Mouse (Mus musculus): ENCODE data around the gene Fbxw13. TPM values are rescaled to one million over a fixed set of nuclear protein-coding genes. Genes with fewer than 3 reads are reported as not detected.

The Fbxw13 gene
- polyA plus RNA-seq (2015; fragmentation: Nextera tagmentation; extraction: Ambion mirVana) = not detected in 2 replicates

GRCm38 (mm10) chr9:109195875-109196274, at the start of gene Fbxw13:
TSS of gene Fbxw13 (minus strand) at chr9:109195975.

DNA sequence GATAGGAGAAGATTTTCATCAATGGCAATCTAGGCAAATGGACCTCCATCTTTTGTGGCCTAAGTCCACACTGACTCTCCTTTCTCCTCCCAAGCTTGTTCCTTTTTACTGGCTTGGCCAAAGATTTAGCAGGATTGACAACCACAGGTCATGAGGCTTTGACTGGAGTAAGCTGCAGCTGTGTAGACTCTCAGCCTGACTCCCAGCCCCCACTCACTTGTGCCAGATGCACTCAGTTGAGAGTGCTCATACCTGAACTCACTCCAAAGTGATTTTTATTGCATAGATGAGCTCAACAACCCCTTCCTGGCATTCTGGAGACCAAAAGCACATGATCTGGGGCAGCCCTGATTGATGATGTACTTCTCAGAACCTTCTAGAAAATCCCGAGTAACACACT, 38.9 kb upstream of the Fbxw13 start, which contains the start of gene Fbxw20:
Fbxw20 (minus strand) TSS at position 101 of the 400 bp plus-strand sequence.

DNA sequence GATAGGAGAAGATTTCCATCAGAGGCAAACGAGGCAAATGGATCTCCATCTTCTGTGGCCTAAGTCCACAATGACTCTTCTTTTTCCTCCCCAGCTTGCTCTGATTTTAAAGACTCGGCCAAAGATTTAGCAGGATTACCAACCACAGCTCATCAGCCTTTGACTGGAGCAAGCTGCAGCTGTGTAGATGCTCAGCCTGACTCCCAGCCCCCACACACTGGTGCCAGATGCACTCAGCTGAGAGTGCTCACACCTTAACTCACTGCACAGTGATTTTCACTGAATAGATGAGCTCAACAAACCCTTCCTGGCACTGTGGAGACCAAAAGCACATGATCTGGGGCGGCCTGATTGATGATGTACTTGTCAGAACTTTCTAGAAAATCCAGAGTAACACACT, 33.8 kb downstream of the Fbxw13 start, which contains the start of gene Fbxw21:
Fbxw21 (minus strand) TSS at position 101 of the 400 bp plus-strand sequence.

Other genes with a start within 250 kb of the Fbxw13 start
- 3.6 and 4.5 TPM in 2 replicates for gene Col7a1, start 242.4 kb downstream of the Fbxw13 start, polyA plus RNA-seq (2015; fragmentation: Nextera tagmentation; extraction: Ambion mirVana)
- gene Ucn2, start 210.0 kb downstream of the Fbxw13 start, polyA plus RNA-seq (2015; fragmentation: Nextera tagmentation; extraction: Ambion mirVana) = 0.13 TPM in 1 of 2 replicates, not detected in the other
- gene Pfkfb4, start 204.2 kb downstream of the Fbxw13 start, polyA plus RNA-seq (2015; fragmentation: Nextera tagmentation; extraction: Ambion mirVana) = 7.3 and 8.6 TPM in 2 replicates
- gene Shisa5, start 157.4 kb downstream of the Fbxw13 start, polyA plus RNA-seq (2015; fragmentation: Nextera tagmentation; extraction: Ambion mirVana) = 47.1 and 63.1 TPM in 2 replicates
- 14.9 and 15.0 TPM in 2 replicates for gene Trex1, start 136.2 kb downstream of the Fbxw13 start, polyA plus RNA-seq (2015; fragmentation: Nextera tagmentation; extraction: Ambion mirVana)
- 11.8 and 12.3 TPM in 2 replicates for gene Atrip, start 121.9 kb downstream of the Fbxw13 start, polyA plus RNA-seq (2015; fragmentation: Nextera tagmentation; extraction: Ambion mirVana)
- 11.0 and 11.6 TPM in 2 replicates for gene Ccdc51, start 113.5 kb downstream of the Fbxw13 start, polyA plus RNA-seq (2015; fragmentation: Nextera tagmentation; extraction: Ambion mirVana)
- gene Tma7, start 113.4 kb downstream of the Fbxw13 start, polyA plus RNA-seq (2015; fragmentation: Nextera tagmentation; extraction: Ambion mirVana) = 322 and 363 TPM in 2 replicates
- gene Plxnb1, start 100.6 kb downstream of the Fbxw13 start, polyA plus RNA-seq (2015; fragmentation: Nextera tagmentation; extraction: Ambion mirVana) = 0.74 and 0.87 TPM in 2 replicates
- gene Fbxw21, start 33.9 kb downstream of the Fbxw13 start, polyA plus RNA-seq (2015; fragmentation: Nextera tagmentation; extraction: Ambion mirVana) = not detected in 2 replicates
- not detected in 2 replicates for gene Fbxw20, start 38.8 kb upstream of the Fbxw13 start, polyA plus RNA-seq (2015; fragmentation: Nextera tagmentation; extraction: Ambion mirVana)
- not detected in 2 replicates for gene Fbxw14, start 91.7 kb upstream of the Fbxw13 start, polyA plus RNA-seq (2015; fragmentation: Nextera tagmentation; extraction: Ambion mirVana)
- gene Fbxw28, start 143.7 kb upstream of the Fbxw13 start, polyA plus RNA-seq (2015; fragmentation: Nextera tagmentation; extraction: Ambion mirVana) = not detected in 2 replicates
- gene Fbxw22, start 208.3 kb upstream of the Fbxw13 start, polyA plus RNA-seq (2015; fragmentation: Nextera tagmentation; extraction: Ambion mirVana) = not detected in 2 replicates